Mouse (Mus musculus) lung, postnatal 25 days (tissue): ENCODE data around the gene Trim69.
"Not testable (repeated sequence)": the region's sequence is repeated elsewhere in the genome, so short reads cannot be mapped to it uniquely, and the experiment has no call there.

Experiments used
- DNase-seq: peaks from one replicate; pipeline ENCODE4 v3.0.0; 2022; ENCODE audit warnings: low spot score

Gene Trim69

GRCm38 (mm10) chr2:122210534-122211228 is 50.2 kb downstream of the Trim69 start:
- DNase-seq: no peak

- not testable (repeated sequence) for DNase-seq
These were observed 56.6 kb downstream of the Trim69 start for GRCm38 (mm10) chr2:122217075-122217474.

- no peak for DNase-seq
These were observed 57.7 kb downstream of the Trim69 start for GRCm38 (mm10) chr2:122218234-122218633.

- no peak for DNase-seq
These were observed 60.9 kb downstream of the Trim69 start for GRCm38 (mm10) chr2:122221378-122221777.

- no peak for DNase-seq
These were observed 61.3 kb downstream of the Trim69 start for GRCm38 (mm10) chr2:122221798-122222197.

GRCm38 (mm10) chr2:122222272-122222671 is 61.8 kb downstream of the Trim69 start:
- DNase-seq: no peak

GRCm38 (mm10) chr2:122223654-122224053 is 63.2 kb downstream of the Trim69 start:
- no peak for DNase-seq
